Mouse (Mus musculus): ENCODE data around the gene Naa25. TPM values are rescaled to one million over a fixed set of nuclear protein-coding genes. Genes with fewer than 3 reads are reported as not detected.

Gene Naa25
- polyA plus RNA-seq, 1 experiment from 2014 or later = 35.1 TPM

- Histone ChIP-seq H3K36me3 (ENCODE audit: control insufficient read depth, insufficient read depth, low read length) (peaks cover 51% of the 10 kb centered on the region), H3K27me3 (ENCODE audit: control insufficient read depth, insufficient read depth, low read depth, low read length) (no peaks in the 10 kb centered on the region), H3K4me3 (ENCODE audit: low read length) (no peak overlapping the region), H3K27ac (ENCODE audit: low read length) (no peak overlapping the region), H3K9me3 (ENCODE audit: control insufficient read depth, low read length) (peaks cover 5% of the 10 kb centered on the region), H3K4me1 (replicated peaks; ENCODE audit: control insufficient read depth, insufficient read depth, low read length) (peaks cover 2% of the 10 kb centered on the region; the same call in 1 of the 2 replicates), H3K4me2 (ENCODE audit: low read depth, low read length) (no peak overlapping the region), H3K9ac (ENCODE audit: low read length) (no peak overlapping the region)
- ATAC-seq (ENCODE audit: low read depth) = no peak
- WGBS = 83% methylated on average over 13 of the region's 13 CpGs
Measured at GRCm38 (mm10) chr5:121378678-121379256, 19.0 kb upstream of the Naa25 start.

GRCm38 (mm10) chr5:121380692-121381091 lies 17.0 kb upstream of the Naa25 start:
- H3K4me3 ChIP-seq (ENCODE audit: low read length) = no peak overlapping the region
- H3K4me2 ChIP-seq (ENCODE audit: low read depth, low read length) = no peak overlapping the region
- H3K27ac ChIP-seq (ENCODE audit: low read length) = no peak overlapping the region
- 89% methylated on average over 2 of the region's 2 CpGs for WGBS
- no peak overlapping the region for H3K9ac ChIP-seq (ENCODE audit: low read length)
- H3K36me3 ChIP-seq (ENCODE audit: control insufficient read depth, insufficient read depth, low read length) = peaks cover 38% of the 10 kb centered on the region
- peaks cover 8% of the 10 kb centered on the region for H3K4me1 ChIP-seq (replicated peaks; ENCODE audit: control insufficient read depth, insufficient read depth, low read length)
- no peaks in the 10 kb centered on the region for H3K27me3 ChIP-seq (ENCODE audit: control insufficient read depth, insufficient read depth, low read depth, low read length)
- no peak for ATAC-seq (ENCODE audit: low read depth)
- peaks cover 5% of the 10 kb centered on the region for H3K9me3 ChIP-seq (ENCODE audit: control insufficient read depth, low read length)

GRCm38 (mm10) chr5:121383857-121384756 lies 13.6 kb upstream of the Naa25 start:
- Histone ChIP-seq H3K9ac (ENCODE audit: low read length) (peak overlapping the region; percentile 90), H3K9me3 (ENCODE audit: control insufficient read depth, low read length) (peaks cover 5% of the 10 kb centered on the region), H3K4me1 (replicated peaks; ENCODE audit: control insufficient read depth, insufficient read depth, low read length) (peaks cover 21% of the 10 kb centered on the region), H3K27me3 (ENCODE audit: control insufficient read depth, insufficient read depth, low read depth, low read length) (no peaks in the 10 kb centered on the region), H3K4me3 (ENCODE audit: low read length) (peak overlapping the region; percentile 72), H3K4me2 (ENCODE audit: low read depth, low read length) (peak overlapping the region; percentile 74), H3K27ac (ENCODE audit: low read length) (peak overlapping the region; percentile 90), H3K36me3 (ENCODE audit: control insufficient read depth, insufficient read depth, low read length) (peaks cover 16% of the 10 kb centered on the region)
- whole genome bisulfite sequencing = 44% methylated on average over 10 of the region's 10 CpGs
- no peak for ATAC-seq (ENCODE audit: low read depth)

GRCm38 (mm10) chr5:121384757-121385460 lies 12.8 kb upstream of the Naa25 start:
- Histone ChIP-seq H3K4me2 (ENCODE audit: low read depth, low read length) (peak overlapping the region; percentile 74), H3K36me3 (ENCODE audit: control insufficient read depth, insufficient read depth, low read length) (peaks cover 16% of the 10 kb centered on the region), H3K4me1 (replicated peaks; ENCODE audit: control insufficient read depth, insufficient read depth, low read length) (peaks cover 21% of the 10 kb centered on the region), H3K27me3 (ENCODE audit: control insufficient read depth, insufficient read depth, low read depth, low read length) (no peaks in the 10 kb centered on the region), H3K9ac (ENCODE audit: low read length) (peak overlapping the region; percentile 90), H3K4me3 (ENCODE audit: low read length) (peak overlapping the region; percentile 72), H3K9me3 (ENCODE audit: control insufficient read depth, low read length) (peaks cover 5% of the 10 kb centered on the region), H3K27ac (ENCODE audit: low read length) (peak overlapping the region; percentile 90)
- ATAC-seq (ENCODE audit: low read depth) = peak; percentile 69
- 2% methylated on average over 30 of the region's 47 CpGs for WGBS

DNA sequence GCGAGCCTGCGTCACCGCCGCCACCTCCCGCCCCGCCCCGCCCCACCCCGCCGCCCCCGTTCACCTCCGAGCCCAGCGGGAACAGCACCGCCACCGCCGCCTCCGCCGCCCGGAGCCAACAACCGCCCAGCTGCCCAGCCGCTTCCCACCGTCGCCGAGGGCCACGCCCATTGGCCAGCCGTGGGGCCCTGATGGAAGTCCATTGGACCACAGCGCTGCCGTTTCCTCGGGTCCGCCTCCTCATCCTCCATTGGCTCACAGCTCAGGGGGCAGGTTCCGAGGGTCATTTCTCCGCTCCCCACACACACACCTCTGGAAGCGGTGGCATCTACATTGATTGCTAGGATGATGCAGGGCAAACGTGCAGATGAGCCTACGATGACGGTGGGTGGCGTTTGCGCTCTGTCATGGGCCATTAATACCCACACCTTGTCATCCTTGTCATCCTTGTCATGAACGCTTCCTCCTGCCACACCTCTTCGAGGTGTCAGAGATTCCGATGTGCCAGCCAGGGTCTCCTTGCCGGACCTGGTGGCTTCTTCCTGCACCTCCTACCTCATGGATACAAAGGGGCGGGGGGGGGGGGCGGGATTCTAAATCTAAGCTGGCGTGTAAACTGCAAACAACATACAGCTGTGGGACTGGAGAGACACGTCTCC lies 12.1 kb upstream of the Naa25 start, which contains the start of gene Trafd1:
Gene Trafd1, minus strand, starts transcription at position 172 of the 659 bp plus-strand sequence.
- Histone ChIP-seq H3K4me2 (ENCODE audit: low read depth, low read length) (peak within 1 kb of the TSS; percentile 74), H3K36me3 (ENCODE audit: control insufficient read depth, insufficient read depth, low read length) (peaks cover 11% of the 10 kb centered on the region), H3K27ac (ENCODE audit: low read length) (peak within 1 kb of the TSS; percentile 90), H3K27me3 (ENCODE audit: control insufficient read depth, insufficient read depth, low read depth, low read length) (no peaks in the 10 kb centered on the region), H3K4me1 (replicated peaks; ENCODE audit: control insufficient read depth, insufficient read depth, low read length) (peaks cover 21% of the 10 kb centered on the region), H3K9me3 (ENCODE audit: control insufficient read depth, low read length) (peaks cover 5% of the 10 kb centered on the region), H3K9ac (ENCODE audit: low read length) (peak within 1 kb of the TSS; percentile 90), H3K4me3 (ENCODE audit: low read length) (peak within 1 kb of the TSS; percentile 72)
- ATAC-seq (ENCODE audit: low read depth) = peak; percentile 96
- 3% methylated on average over 25 of the region's 45 CpGs for WGBS

GRCm38 (mm10) chr5:121386120-121386909 lies 11.4 kb upstream of the Naa25 start:
- Histone ChIP-seq H3K27ac (ENCODE audit: low read length) (peak overlapping the region; percentile 70; the same call in 1 of the 2 replicates), H3K9ac (ENCODE audit: low read length) (peak overlapping the region; percentile 40; the same call in 1 of the 2 replicates)

GRCm38 (mm10) chr5:121387126-121387525 lies 10.6 kb upstream of the Naa25 start:
- Histone ChIP-seq H3K4me2 (ENCODE audit: low read depth, low read length) (peak overlapping the region; percentile 11; the same call in 1 of the 2 replicates), H3K4me3 (ENCODE audit: low read length) (no peak overlapping the region), H3K4me1 (replicated peaks; ENCODE audit: control insufficient read depth, insufficient read depth, low read length) (peaks cover 21% of the 10 kb centered on the region), H3K9ac (ENCODE audit: low read length) (peak overlapping the region; percentile 28; the same call in 1 of the 2 replicates), H3K9me3 (ENCODE audit: control insufficient read depth, low read length) (no peaks in the 10 kb centered on the region), H3K27me3 (ENCODE audit: control insufficient read depth, insufficient read depth, low read depth, low read length) (no peaks in the 10 kb centered on the region), H3K27ac (ENCODE audit: low read length) (peak overlapping the region; percentile 70), H3K36me3 (ENCODE audit: control insufficient read depth, insufficient read depth, low read length) (no peaks in the 10 kb centered on the region; the same call in 1 of the 2 replicates)
- 37% methylated on average over 4 of the region's 4 CpGs for WGBS
- ATAC-seq (ENCODE audit: low read depth) = no peak

More at GRCm38 (mm10) chr5:121386120-121386909, 11.4 kb upstream of the Naa25 start:
- Histone ChIP-seq H3K9me3 (ENCODE audit: control insufficient read depth, low read length) (no peaks in the 10 kb centered on the region), H3K4me2 (ENCODE audit: low read depth, low read length) (peak overlapping the region; percentile 74), H3K27me3 (ENCODE audit: control insufficient read depth, insufficient read depth, low read depth, low read length) (no peaks in the 10 kb centered on the region), H3K36me3 (ENCODE audit: control insufficient read depth, insufficient read depth, low read length) (peaks cover 4% of the 10 kb centered on the region; the same call in 1 of the 2 replicates), H3K4me3 (ENCODE audit: low read length) (peak overlapping the region; percentile 72), H3K4me1 (replicated peaks; ENCODE audit: control insufficient read depth, insufficient read depth, low read length) (peaks cover 21% of the 10 kb centered on the region)
- ATAC-seq (ENCODE audit: low read depth) = no peak
- 24% methylated on average over 22 of the region's 22 CpGs for WGBS

DNA sequence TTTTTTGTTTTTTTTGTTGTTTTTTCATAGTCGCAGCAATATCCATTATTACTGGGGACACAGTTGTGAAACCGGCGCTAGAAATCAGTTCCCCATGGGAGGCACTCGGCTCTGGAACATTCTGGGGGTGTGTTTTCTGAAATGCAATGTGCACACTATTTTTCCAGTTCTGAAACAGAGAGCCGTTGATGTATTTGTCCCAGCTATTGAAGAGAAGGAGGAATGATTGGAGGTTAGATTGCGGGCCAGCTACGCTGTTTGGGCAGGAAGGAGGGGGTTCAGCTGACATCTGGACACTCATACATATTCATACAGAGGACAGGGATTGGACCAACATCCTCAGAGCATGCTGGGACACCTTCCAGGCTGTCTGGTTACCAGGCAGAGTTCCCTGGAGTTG lies 8.6 kb upstream of the Naa25 start:
- H3K4me1 ChIP-seq (replicated peaks; ENCODE audit: control insufficient read depth, insufficient read depth, low read length) = peaks cover 17% of the 10 kb centered on the region
- H3K27me3 ChIP-seq (ENCODE audit: control insufficient read depth, insufficient read depth, low read depth, low read length) = no peaks in the 10 kb centered on the region
- no peaks in the 10 kb centered on the region for H3K9me3 ChIP-seq (ENCODE audit: control insufficient read depth, low read length)
- 56% methylated on average over 7 of the region's 7 CpGs for WGBS
- H3K27ac ChIP-seq (ENCODE audit: low read length) = no peak overlapping the region
- ATAC-seq (ENCODE audit: low read depth) = no peak
- no peak overlapping the region for H3K4me2 ChIP-seq (ENCODE audit: low read depth, low read length)
- no peak overlapping the region for H3K4me3 ChIP-seq (ENCODE audit: low read length)
- H3K9ac ChIP-seq (ENCODE audit: low read length) = no peak overlapping the region
- H3K36me3 ChIP-seq (ENCODE audit: control insufficient read depth, insufficient read depth, low read length) = no peaks in the 10 kb centered on the region
